Mouse (Mus musculus): ENCODE data around the gene Ifnab. TPM values are rescaled to one million over a fixed set of nuclear protein-coding genes. Genes with fewer than 3 reads are reported as not detected.
A peak's percentile ranks its signal among the peaks of the same experiment; 100 is the strongest.

Ifnab gene
- polyA plus RNA-seq, 1 experiment from 2014 or later, result not detected

DNA sequence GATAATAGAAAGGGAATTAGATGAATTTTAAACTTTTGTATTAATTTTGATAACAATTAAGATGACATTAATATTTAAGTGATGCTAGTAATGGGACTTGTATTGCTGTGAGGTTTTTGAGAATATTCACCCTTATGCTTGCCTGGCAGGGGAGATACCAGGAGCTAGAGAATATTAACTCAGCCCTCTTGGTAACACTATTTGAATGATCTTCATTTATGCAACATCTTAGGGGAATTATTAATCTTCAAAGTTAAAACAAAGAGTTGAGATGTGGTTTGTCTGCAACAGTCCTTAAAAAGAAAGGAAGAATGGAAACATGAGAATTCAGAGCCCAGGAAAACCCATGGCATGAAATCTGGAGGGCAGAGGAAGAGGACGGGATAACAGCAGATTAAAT is 8.1 kb upstream of the Ifnab start:
- ATAC-seq, result no peak
- Histone ChIP-seq H3K9me3 (no peaks in the 10 kb centered on the region), H3K4me2 (replicated peaks) (no peak overlapping the region), H3K9ac (no peak overlapping the region), H3K36me3 (no peaks in the 10 kb centered on the region), H3K4me1 (replicated peaks) (no peaks in the 10 kb centered on the region), H3K27ac (no peak overlapping the region), H3K4me3 (replicated peaks) (no peak overlapping the region), H3K27me3 (replicated peaks) (no peaks in the 10 kb centered on the region)
- WGBS, result 78% methylated on average over 1 of the region's 1 CpGs

- no peaks in the 10 kb centered on the region for H3K9me3 ChIP-seq
- no peaks in the 10 kb centered on the region for H3K36me3 ChIP-seq
- no peaks in the 10 kb centered on the region for H3K27me3 ChIP-seq (replicated peaks)
- H3K4me1 ChIP-seq (replicated peaks), result no peaks in the 10 kb centered on the region
- no peak overlapping the region for H3K4me2 ChIP-seq (replicated peaks)
- WGBS, result 73% methylated on average over 5 of the region's 5 CpGs
- no peak overlapping the region for H3K9ac ChIP-seq
- no peak overlapping the region for H3K4me3 ChIP-seq (replicated peaks)
- no peak for ATAC-seq
- H3K27ac ChIP-seq, result no peak overlapping the region
These were observed 7.6 kb upstream of the Ifnab start for GRCm38 (mm10) chr4:88698781-88699180.

- no peak overlapping the region for H3K4me2 ChIP-seq (replicated peaks)
- H3K27ac ChIP-seq, result no peak overlapping the region
- WGBS, result 72% methylated on average over 4 of the region's 4 CpGs
- H3K36me3 ChIP-seq, result no peaks in the 10 kb centered on the region
- no peaks in the 10 kb centered on the region for H3K27me3 ChIP-seq (replicated peaks)
- H3K9me3 ChIP-seq, result no peaks in the 10 kb centered on the region
- ATAC-seq, result peak; percentile 56; the same call in 1 of the 2 replicates
- no peaks in the 10 kb centered on the region for H3K4me1 ChIP-seq (replicated peaks)
- no peak overlapping the region for H3K9ac ChIP-seq
- no peak overlapping the region for H3K4me3 ChIP-seq (replicated peaks)
These were observed 6.6 kb upstream of the Ifnab start for GRCm38 (mm10) chr4:88697753-88698152.

DNA sequence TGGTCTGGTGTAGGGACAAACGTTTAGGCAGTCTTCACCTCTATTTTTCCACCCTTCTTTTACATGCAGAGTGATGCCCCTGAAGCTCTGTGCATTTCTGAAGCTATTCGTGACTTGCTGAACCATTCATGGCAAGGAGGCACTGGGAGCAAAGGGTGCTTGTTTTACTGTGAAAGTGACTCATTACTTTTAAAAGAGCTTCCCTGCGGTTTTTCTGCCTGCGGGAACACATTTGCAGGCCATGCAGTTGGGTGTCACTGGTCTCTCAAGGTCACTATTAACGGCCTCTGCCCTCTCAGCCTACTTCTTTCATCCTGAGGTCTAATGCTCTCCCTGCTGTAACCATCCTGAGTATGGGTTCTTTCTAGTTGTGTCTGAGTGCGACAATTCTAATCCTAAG is 5.9 kb upstream of the Ifnab start:
- no peak for ATAC-seq
- Histone ChIP-seq H3K4me3 (replicated peaks) (no peak overlapping the region), H3K27me3 (replicated peaks) (no peaks in the 10 kb centered on the region), H3K36me3 (no peaks in the 10 kb centered on the region), H3K4me1 (replicated peaks) (no peaks in the 10 kb centered on the region), H3K9ac (no peak overlapping the region), H3K27ac (no peak overlapping the region), H3K9me3 (no peaks in the 10 kb centered on the region), H3K4me2 (replicated peaks) (no peak overlapping the region)
- WGBS, result 55% methylated on average over 6 of the region's 6 CpGs

DNA sequence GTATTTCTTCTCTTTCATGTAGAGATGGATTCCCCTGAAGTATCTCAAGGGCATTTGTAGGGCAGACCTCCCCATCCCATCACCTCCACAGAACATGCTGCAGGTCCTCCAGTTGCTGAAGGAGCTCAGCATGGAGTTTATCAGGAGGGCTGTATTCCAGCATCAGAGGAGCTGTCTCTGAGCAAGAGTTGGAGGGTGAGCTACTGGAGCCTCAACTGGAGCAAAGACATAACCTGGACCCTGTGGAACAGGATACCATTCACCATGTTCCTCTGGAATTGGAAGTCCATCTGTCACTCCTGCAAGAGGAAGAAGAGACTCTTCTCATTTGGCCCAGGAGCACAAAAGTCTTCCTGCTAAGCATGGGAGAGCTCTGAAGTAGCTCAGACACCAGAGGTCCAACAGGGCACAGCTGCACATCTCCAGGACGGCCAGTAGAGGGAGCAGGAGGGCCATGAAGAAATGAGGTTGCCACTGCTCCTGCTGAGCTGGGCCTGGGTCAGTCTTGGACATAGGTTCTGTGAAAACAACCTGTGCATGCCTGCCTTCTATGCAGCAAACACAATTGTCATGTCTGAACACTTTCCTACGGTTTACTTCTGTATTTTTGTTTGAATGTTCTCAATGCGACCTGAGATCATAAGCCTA is 5.2 kb upstream of the Ifnab start:
- Histone ChIP-seq H3K27me3 (replicated peaks) (no peaks in the 10 kb centered on the region), H3K36me3 (no peaks in the 10 kb centered on the region), H3K4me2 (replicated peaks) (no peak overlapping the region), H3K9ac (no peak overlapping the region), H3K4me1 (replicated peaks) (no peaks in the 10 kb centered on the region), H3K27ac (no peak overlapping the region), H3K4me3 (replicated peaks) (no peak overlapping the region), H3K9me3 (no peaks in the 10 kb centered on the region)
- WGBS, result 19% methylated on average over 3 of the region's 3 CpGs
- peak; percentile 94 for ATAC-seq

- no peaks in the 10 kb centered on the region for H3K27me3 ChIP-seq (replicated peaks)
- no peaks in the 10 kb centered on the region for H3K36me3 ChIP-seq
- H3K9me3 ChIP-seq, result no peaks in the 10 kb centered on the region
- no peak overlapping the region for H3K4me2 ChIP-seq (replicated peaks)
- H3K9ac ChIP-seq, result no peak overlapping the region
- H3K4me3 ChIP-seq (replicated peaks), result no peak overlapping the region
- no peak for ATAC-seq
- no peak overlapping the region for H3K27ac ChIP-seq
- no peaks in the 10 kb centered on the region for H3K4me1 ChIP-seq (replicated peaks)
- 79% methylated on average over 2 of the region's 2 CpGs for WGBS
These were observed 2.2 kb upstream of the Ifnab start for GRCm38 (mm10) chr4:88693392-88693791.

DNA sequence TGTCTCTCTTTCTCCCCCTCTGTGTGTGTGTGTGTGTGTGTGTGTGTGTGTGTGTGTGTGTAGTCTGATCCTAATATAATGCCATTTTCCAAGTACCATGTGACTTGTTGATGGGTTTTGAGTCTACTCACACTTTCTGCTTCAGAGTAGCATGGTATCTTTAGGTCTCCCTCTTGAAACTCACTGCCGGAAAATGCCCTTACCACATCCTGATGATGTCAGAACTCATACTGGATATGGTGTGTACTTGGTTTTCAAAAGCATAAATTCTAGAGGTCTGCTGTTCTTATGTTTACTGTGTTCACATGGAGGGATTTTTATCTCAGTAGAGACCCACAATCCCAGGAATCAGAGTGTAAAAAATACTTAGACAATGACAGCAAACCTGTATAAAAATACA is 1.4 kb upstream of the Ifnab start:
- Histone ChIP-seq H3K4me3 (replicated peaks) (no peak overlapping the region), H3K27me3 (replicated peaks) (no peaks in the 10 kb centered on the region), H3K9me3 (no peaks in the 10 kb centered on the region), H3K27ac (no peak overlapping the region), H3K4me1 (replicated peaks) (no peaks in the 10 kb centered on the region), H3K36me3 (no peaks in the 10 kb centered on the region), H3K9ac (no peak overlapping the region), H3K4me2 (replicated peaks) (no peak overlapping the region)
- no peak for ATAC-seq
- WGBS, result 85% methylated on average over 1 of the region's 1 CpGs

DNA sequence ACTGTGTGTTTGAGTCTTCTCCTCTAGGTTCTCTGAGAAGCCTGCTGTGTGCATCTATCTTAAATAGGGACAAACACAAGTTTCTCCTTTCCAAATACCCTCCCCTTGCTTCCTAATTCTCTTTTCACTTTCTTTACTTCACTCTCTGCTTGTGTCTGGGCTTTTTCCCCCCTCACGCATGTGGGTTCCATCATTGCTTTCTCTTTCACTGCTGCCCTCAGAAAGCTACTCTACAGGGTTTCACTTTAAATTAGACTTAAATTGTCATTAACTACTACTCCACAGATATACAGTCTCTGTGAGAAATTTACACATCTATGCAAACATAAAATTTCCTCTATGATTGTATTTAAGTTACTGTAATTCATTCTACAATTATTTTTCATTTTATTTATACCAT is 7.3 kb downstream of the Ifnab start, which contains the start of gene Ifna2:
Gene Ifna2 (minus strand): TSS at position 101 of the 400 bp plus-strand sequence.
- Histone ChIP-seq H3K36me3 (no peaks in the 10 kb centered on the region), H3K9ac (no peak within 1 kb of the TSS), H3K4me1 (replicated peaks) (no peaks in the 10 kb centered on the region), H3K9me3 (no peaks in the 10 kb centered on the region), H3K27me3 (replicated peaks) (no peaks in the 10 kb centered on the region), H3K4me3 (replicated peaks) (no peak within 1 kb of the TSS), H3K27ac (no peak within 1 kb of the TSS), H3K4me2 (replicated peaks) (no peak within 1 kb of the TSS)
- ATAC-seq, result no peak
- WGBS, result 79% methylated on average over 1 of the region's 1 CpGs

DNA sequence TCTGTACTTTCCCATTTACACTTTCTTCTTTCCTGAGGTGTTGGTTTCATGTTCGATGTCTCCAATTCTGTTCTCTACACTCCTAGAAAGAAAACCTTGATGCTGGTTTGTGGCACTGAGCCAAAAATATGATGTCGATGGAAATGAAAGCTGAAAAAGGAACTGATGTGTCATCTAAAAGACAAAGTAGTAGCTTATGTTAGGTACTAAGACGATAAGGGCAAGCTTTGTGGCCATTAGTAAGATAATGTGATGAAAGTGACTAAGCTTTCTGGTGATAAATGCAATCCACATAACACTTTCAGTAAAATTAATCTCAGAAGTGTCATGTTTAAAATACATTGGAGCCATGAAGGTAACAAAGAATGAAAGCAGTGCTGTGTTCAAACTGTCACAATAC is 9.8 kb downstream of the Ifnab start:
- Histone ChIP-seq H3K4me3 (replicated peaks) (no peak overlapping the region), H3K4me1 (replicated peaks) (no peaks in the 10 kb centered on the region), H3K9me3 (no peaks in the 10 kb centered on the region), H3K4me2 (replicated peaks) (no peak overlapping the region), H3K27ac (no peak overlapping the region), H3K27me3 (replicated peaks) (no peaks in the 10 kb centered on the region), H3K36me3 (no peaks in the 10 kb centered on the region), H3K9ac (no peak overlapping the region)
- no peak for ATAC-seq
- 61% methylated on average over 3 of the region's 3 CpGs for WGBS

DNA sequence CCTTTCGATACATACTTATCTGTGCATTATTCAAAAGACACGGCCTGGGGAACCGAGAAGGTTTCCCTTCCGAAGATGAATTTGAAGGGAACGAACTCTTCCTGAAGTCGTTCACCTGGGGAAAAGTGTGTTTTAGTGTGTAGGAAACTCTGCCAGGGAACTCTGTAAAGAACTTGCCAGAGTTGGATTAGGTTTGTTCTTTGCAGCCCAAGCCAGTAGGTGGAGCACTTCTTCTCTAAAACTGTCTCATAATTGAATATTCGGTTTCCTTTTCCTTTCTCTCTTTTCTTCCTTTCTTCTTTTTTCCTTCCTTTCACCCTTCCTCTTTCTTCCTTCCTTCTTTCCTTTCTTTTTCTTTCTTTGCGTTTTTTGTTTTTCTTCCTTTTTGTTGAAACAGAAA is 10.8 kb downstream of the Ifnab start:
- ATAC-seq, result no peak
- Histone ChIP-seq H3K9me3 (no peaks in the 10 kb centered on the region), H3K9ac (no peak overlapping the region), H3K4me1 (replicated peaks) (no peaks in the 10 kb centered on the region), H3K36me3 (no peaks in the 10 kb centered on the region), H3K27ac (no peak overlapping the region), H3K4me3 (replicated peaks) (no peak overlapping the region), H3K4me2 (replicated peaks) (no peak overlapping the region), H3K27me3 (replicated peaks) (no peaks in the 10 kb centered on the region)
- 40% methylated on average over 8 of the region's 8 CpGs for WGBS

DNA sequence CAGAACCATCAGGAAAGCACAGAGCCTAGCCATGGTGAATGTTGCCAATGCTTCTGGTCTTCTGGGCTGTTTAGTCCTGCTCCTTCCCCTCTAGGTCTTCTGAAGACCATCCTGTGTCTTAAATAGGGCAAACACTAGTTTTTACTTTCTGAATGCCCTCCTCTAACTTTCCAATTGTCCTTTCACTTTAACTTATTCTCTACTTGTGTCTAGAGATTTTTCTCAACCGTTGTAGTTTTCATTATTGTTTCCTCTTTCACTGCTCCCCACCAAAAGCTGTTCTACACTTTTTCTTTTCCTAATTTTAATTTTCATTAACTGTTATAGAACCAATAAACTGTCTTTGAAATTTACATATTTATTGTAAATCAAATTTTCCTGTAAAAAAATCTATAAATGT is 14.3 kb downstream of the Ifnab start, which contains the start of gene Ifna16:
Gene Ifna16 (minus strand): TSS at position 101 of the 400 bp plus-strand sequence.
- H3K4me2 ChIP-seq (replicated peaks), result no peak within 1 kb of the TSS
- H3K9ac ChIP-seq, result no peak within 1 kb of the TSS
- ATAC-seq, result no peak
- H3K4me1 ChIP-seq (replicated peaks), result no peaks in the 10 kb centered on the region
- no peak within 1 kb of the TSS for H3K4me3 ChIP-seq (replicated peaks)
- WGBS, result 81% methylated on average over 1 of the region's 1 CpGs
- no peaks in the 10 kb centered on the region for H3K27me3 ChIP-seq (replicated peaks)
- H3K27ac ChIP-seq, result no peak within 1 kb of the TSS
- H3K36me3 ChIP-seq, result no peaks in the 10 kb centered on the region
- no peaks in the 10 kb centered on the region for H3K9me3 ChIP-seq

GRCm38 (mm10) chr4:88655461-88655860 is 35.7 kb downstream of the Ifnab start:
- no peaks in the 10 kb centered on the region for H3K4me1 ChIP-seq (replicated peaks)
- no peak for ATAC-seq
- no peak overlapping the region for H3K4me2 ChIP-seq (replicated peaks)
- H3K9me3 ChIP-seq, result no peaks in the 10 kb centered on the region
- 45% methylated on average over 1 of the region's 1 CpGs for WGBS
- no peak overlapping the region for H3K9ac ChIP-seq
- no peak overlapping the region for H3K27ac ChIP-seq
- no peaks in the 10 kb centered on the region for H3K27me3 ChIP-seq (replicated peaks)
- no peak overlapping the region for H3K4me3 ChIP-seq (replicated peaks)
- no peaks in the 10 kb centered on the region for H3K36me3 ChIP-seq

GRCm38 (mm10) chr4:88653644-88654043 is 37.5 kb downstream of the Ifnab start:
- Histone ChIP-seq H3K9me3 (no peaks in the 10 kb centered on the region), H3K4me1 (replicated peaks) (no peaks in the 10 kb centered on the region), H3K4me2 (replicated peaks) (no peak overlapping the region), H3K4me3 (replicated peaks) (no peak overlapping the region), H3K27ac (no peak overlapping the region), H3K27me3 (replicated peaks) (no peaks in the 10 kb centered on the region), H3K36me3 (no peaks in the 10 kb centered on the region), H3K9ac (no peak overlapping the region)
- no peak for ATAC-seq
- WGBS, result 72% methylated on average over 3 of the region's 3 CpGs

All from intestine, embryonic 15.5 days (tissue).